Mouse (Mus musculus): Measurements from ENCODE around the gene Zmiz1.

Gene Zmiz1

DNA sequence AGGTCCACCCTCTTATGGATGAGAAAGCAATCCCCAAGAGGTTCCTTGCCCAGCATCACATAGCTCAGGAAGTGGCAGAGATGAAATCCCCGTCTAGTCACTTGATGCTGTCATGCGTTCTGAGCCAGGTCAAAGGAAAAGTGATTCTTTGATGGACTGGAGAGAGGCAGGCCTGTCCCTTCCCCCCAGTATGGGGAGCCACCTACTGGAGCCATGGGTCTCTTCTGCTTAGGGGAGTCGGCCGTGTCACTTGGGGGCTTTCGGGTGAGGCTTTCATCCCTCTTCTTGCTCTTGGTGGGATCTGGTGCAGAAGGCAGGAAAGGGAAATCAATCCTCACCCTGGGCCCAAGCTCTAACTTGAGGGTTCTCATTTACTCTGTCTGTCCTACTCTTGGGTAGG lies 71.8 kb downstream of the Zmiz1 start:
- ChIA-PET POLR2A (interaction anchor here in 1 of 4 experiments (1.7 kb wide), 1 partner anchor 192 kb away, joined by 3 read pairs; no protein-coding TSS in a partner anchor), CTCF (interaction anchor here in 1 of 4 experiments (0.6 kb wide), 1 partner anchor 267 kb away, joined by 3 read pairs; no protein-coding TSS in a partner anchor)

- POLR2A ChIA-PET = no interaction called here
- CTCF ChIA-PET = no interaction called here
These were observed 74.0 kb downstream of the Zmiz1 start for GRCm38 (mm10) chr14:25533010-25533409.

GRCm38 (mm10) chr14:25533631-25534395 lies 74.8 kb downstream of the Zmiz1 start:
- ChIA-PET CTCF (interaction anchor here in 2 of 4 experiments (0.5 to 0.7 kb wide), 2 partner anchors 35 to 454 kb away, joined by 3 to 6 read pairs; no protein-coding TSS in a partner anchor), POLR2A (no interaction called here)

DNA sequence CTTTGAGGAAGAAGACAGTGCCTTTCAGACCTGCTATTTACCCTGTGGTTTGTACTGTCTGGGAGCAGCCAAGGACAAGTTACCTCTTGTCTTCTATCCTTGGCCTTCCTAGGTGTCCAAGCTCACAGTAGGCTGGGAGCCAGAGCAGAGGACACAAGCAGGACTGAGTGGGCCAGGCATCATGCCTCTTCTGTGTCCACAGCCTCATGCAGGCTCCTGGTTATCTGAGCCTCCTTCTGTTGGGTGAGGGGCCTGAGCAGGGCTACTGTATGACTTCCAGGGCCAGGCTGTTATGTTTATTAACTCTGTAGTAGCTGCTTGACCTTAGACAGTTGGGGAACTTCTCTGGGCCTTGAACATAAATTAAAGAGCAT lies 75.4 kb downstream of the Zmiz1 start:
- POLR2A ChIA-PET = no interaction called here
- CTCF ChIA-PET = interaction anchor here in 2 of 4 experiments (0.5 to 0.7 kb wide), 2 partner anchors 36 to 454 kb away, joined by 3 to 6 read pairs; no protein-coding TSS in a partner anchor

GRCm38 (mm10) chr14:25534918-25535582 lies 76.1 kb downstream of the Zmiz1 start:
- ChIA-PET CTCF (no interaction called here), POLR2A (no interaction called here)

GRCm38 (mm10) chr14:25535583-25535943 lies 76.6 kb downstream of the Zmiz1 start:
- ChIA-PET POLR2A (no interaction called here), CTCF (no interaction called here)

- ChIA-PET CTCF (interaction anchor here in 1 of 4 experiments (0.6 kb wide), 1 partner anchor 50 kb away, joined by 4 read pairs; no protein-coding TSS in a partner anchor), POLR2A (no interaction called here)
These were observed 77.5 kb downstream of the Zmiz1 start for GRCm38 (mm10) chr14:25536476-25536875.

DNA sequence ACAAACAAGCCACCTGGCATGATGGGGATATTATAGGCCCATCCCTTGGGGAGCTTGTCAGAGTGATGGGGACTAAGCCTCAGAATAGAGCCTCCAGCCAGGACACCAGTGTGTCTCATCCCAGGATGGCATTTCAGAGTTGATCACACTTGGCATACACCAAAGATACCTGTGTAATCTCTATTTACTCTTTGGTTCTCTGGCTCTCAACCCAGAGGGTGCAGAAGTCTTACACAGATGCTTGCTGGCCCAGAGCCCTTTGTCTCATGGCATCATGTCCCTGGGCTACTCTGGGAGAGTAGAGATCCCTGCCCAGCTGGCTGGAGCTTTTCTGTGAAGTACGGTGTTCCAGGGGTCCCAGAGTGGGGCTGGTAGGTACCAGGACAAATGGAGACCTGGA lies 78.4 kb downstream of the Zmiz1 start:
- ChIA-PET CTCF (no interaction called here), POLR2A (no interaction called here)

DNA sequence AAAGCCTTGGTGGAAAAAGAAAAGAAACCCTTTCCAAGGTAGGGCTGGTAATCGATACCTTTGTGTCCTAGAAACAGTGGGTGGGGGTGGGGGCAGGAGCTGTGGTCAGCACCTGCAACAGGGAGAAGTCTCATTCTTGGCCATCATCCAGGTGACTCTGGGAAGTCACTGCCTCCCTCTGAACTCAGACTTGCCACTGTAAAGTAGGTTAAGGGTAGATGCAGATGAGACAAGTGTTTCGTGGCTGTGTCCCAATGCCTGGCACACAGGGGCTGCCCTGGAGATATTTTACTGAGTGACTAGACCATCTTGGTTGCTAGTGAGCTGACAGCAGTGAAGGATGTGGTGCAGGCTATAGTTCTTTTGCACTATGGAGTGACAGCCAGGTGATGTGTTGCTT lies 79.5 kb downstream of the Zmiz1 start:
- ChIA-PET CTCF (interaction anchor here in 1 of 4 experiments (0.7 kb wide), 1 partner anchor 13 kb away, joined by 9 read pairs; no protein-coding TSS in a partner anchor), POLR2A (no interaction called here)

GRCm38 (mm10) chr14:25539493-25540116 lies 80.6 kb downstream of the Zmiz1 start:
- ChIA-PET POLR2A (no interaction called here), CTCF (no interaction called here)

DNA sequence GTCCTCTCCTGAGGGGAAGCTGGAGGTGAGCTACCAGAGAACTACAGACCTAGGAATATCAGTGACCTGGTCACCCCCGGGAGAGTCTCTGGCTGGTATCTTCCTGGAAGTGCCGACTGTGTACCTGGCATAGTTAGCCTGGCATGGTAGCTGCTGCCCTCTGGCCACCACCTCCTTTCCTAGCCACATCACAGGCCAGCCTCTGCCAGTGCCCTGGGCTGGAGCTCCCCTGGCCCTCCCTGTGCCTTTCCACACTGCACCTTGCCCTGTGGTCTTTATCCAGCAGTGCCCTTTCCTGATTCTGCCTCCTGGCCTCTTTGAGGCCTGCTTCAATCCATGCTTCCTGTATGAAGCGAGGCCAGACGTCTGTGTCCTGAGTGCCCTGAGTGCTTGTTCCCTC lies 81.2 kb downstream of the Zmiz1 start:
- CTCF ChIA-PET = no interaction called here
- POLR2A ChIA-PET = no interaction called here

GRCm38 (mm10) chr14:25541213-25541612 lies 82.2 kb downstream of the Zmiz1 start:
- CTCF ChIA-PET = no interaction called here
- POLR2A ChIA-PET = interaction anchor here in 1 of 4 experiments (0.5 kb wide), 1 partner anchor 526 kb away, joined by 3 read pairs; no protein-coding TSS in a partner anchor

GRCm38 (mm10) chr14:25543098-25543497 lies 84.1 kb downstream of the Zmiz1 start:
- ChIA-PET CTCF (no interaction called here), POLR2A (no interaction called here)

DNA sequence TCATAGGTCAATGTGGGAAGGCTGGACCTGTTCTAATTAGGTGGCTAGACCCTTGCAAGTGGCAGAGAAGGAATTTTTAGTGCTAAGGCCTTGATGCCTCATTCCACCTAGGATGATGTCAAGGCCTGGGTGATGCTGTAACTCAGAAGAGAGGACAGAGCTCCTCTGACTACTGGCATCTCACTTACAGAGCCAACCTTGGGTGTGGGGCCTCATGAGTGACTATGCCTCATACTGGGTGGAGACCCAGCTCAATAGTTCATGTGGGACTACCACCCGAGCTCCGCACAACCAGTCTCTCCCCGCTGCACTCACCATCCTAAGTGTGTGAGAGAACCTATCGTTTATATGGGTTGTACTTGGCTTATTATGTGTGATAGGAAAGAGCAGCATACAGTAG lies 84.9 kb downstream of the Zmiz1 start:
- POLR2A ChIA-PET = interaction anchor here in 1 of 4 experiments (0.6 kb wide), 1 partner anchor 17 kb away, joined by 3 read pairs; no protein-coding TSS in a partner anchor

GRCm38 (mm10) chr14:25546852-25547621 lies 88.1 kb downstream of the Zmiz1 start:
- ChIA-PET CTCF (interaction anchor here in 3 of 4 experiments (1.1 to 3.1 kb wide), 4 partner anchors 18 to 530 kb away, joined by 3 to 8 read pairs (median 4); no protein-coding TSS in a partner anchor), POLR2A (interaction anchor here in 1 of 4 experiments (0.6 kb wide), 1 partner anchor 40 kb away, joined by 3 read pairs; no protein-coding TSS in a partner anchor)

More for the DNA sequence above, 84.9 kb downstream of the Zmiz1 start:
- CTCF ChIA-PET = no interaction called here

- ChIA-PET CTCF (interaction anchor here in 3 of 4 experiments (0.8 to 3.1 kb wide), 4 partner anchors 11 to 20 kb away, joined by 3 to 8 read pairs (median 4); no protein-coding TSS in a partner anchor), POLR2A (interaction anchor here in 2 of 4 experiments (0.5 to 1.7 kb wide), 3 partner anchors 32 to 159 kb away, joined by 3 to 4 read pairs (median 4); no protein-coding TSS in a partner anchor)
These were observed 88.9 kb downstream of the Zmiz1 start for GRCm38 (mm10) chr14:25547882-25548281.

DNA sequence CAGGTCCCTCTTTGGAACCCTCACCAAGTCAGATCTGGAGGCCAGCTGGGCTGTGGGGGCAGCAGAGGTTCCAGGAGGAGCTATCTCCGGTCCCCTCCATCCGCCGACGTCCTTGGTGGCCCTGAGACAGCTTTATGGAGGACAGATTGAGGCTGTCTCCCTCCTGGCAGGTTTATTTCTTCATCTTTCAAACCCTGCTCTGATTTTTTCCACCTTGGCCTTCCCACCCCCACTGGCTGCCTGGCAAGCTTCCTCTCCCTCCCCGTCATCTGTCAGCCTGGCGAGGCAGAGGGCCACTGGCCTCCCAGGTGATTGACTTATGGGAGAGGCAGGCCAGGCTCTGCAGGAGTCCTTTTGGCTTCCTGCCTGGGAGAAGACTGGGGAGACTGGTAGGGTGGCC lies 89.7 kb downstream of the Zmiz1 start:
- CTCF ChIA-PET = interaction anchor here in 3 of 4 experiments (0.8 to 2.1 kb wide), 5 partner anchors 10 to 19 kb away, joined by 3 to 6 read pairs (median 3); no protein-coding TSS in a partner anchor
- POLR2A ChIA-PET = interaction anchor here in 1 of 4 experiments (1.7 kb wide), 1 partner anchor 31 kb away, joined by 4 read pairs; no protein-coding TSS in a partner anchor

DNA sequence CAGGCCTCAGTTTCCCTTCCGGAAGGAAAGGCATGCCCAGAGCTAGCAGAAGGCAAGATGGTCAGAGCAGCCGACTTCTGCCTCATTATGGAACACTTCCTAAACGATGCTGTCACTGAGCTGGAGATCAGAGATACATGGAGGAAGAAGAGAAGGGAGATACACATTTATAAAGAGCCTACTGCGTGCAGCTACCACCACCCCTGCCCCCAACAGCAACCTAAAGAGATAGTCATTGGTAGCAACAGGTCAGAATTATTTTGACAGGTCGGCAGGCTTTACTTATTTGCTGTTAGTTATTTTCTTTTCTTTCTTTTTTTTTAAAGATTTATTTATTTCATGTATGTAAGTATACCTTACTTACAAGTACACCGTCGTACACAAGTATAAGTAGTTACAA lies 90.1 kb downstream of the Zmiz1 start:
- ChIA-PET CTCF (interaction anchor here in 3 of 4 experiments (0.9 to 2.1 kb wide), 5 partner anchors 12 to 18 kb away, joined by 3 to 8 read pairs (median 4); no protein-coding TSS in a partner anchor), POLR2A (interaction anchor here in 1 of 4 experiments (1.7 kb wide), 1 partner anchor 31 kb away, joined by 4 read pairs; no protein-coding TSS in a partner anchor)
